Mouse (Mus musculus) embryonic fibroblast, embryonic 13.5 days (primary cell): ENCODE data around the gene Btf3. TPM values are rescaled to one million over a fixed set of nuclear protein-coding genes. Genes with fewer than 3 reads are reported as not detected.

Source experiments
- H3K27ac ChIP-seq: 2 replicates; pipeline ENCODE4 v1.5.1; 2012; ENCODE audit warnings: low read length, control low read depth, inconsistent platforms; ENCODE audit not compliant: insufficient read depth
- H3K4me1 ChIP-seq: 2 replicates; pipeline ENCODE4 v1.6.1; 2011; ENCODE audit warnings: low read length; ENCODE audit not compliant: control insufficient read depth, insufficient read depth
- H3K4me3 ChIP-seq: 2 replicates; pipeline ENCODE4 v1.5.1; 2011; ENCODE audit warnings: mild to moderate bottlenecking, control low read depth, low read length; ENCODE audit not compliant: insufficient read depth
- CTCF ChIP-seq: IDR thresholded peaks from 2 replicates; pipeline ENCODE4 v1.5.1; 2011; ENCODE audit warnings: mild to moderate bottlenecking, control low read depth, low read length, moderate library complexity, borderline replicate concordance; ENCODE audit not compliant: insufficient read depth
- POLR2A ChIP-seq: IDR thresholded peaks from 2 replicates; pipeline ENCODE4 v1.6.1; 2011; ENCODE audit warnings: low read depth, mild to moderate bottlenecking, control low read depth, low read length, moderate library complexity
- polyA plus RNA-seq: library from polyadenylated mRNA; stranded (reverse); fragments of >200 nt; gene quantifications from 2 replicates; pipeline ENCODE4 v1.2.4, GENCODE M21; 2011; ENCODE audit warnings: low read depth; ENCODE audit not compliant: missing spikeins, insufficient read length

Btf3 gene
- polyA plus RNA-seq, result 715 and 807 TPM in 2 replicates

DNA sequence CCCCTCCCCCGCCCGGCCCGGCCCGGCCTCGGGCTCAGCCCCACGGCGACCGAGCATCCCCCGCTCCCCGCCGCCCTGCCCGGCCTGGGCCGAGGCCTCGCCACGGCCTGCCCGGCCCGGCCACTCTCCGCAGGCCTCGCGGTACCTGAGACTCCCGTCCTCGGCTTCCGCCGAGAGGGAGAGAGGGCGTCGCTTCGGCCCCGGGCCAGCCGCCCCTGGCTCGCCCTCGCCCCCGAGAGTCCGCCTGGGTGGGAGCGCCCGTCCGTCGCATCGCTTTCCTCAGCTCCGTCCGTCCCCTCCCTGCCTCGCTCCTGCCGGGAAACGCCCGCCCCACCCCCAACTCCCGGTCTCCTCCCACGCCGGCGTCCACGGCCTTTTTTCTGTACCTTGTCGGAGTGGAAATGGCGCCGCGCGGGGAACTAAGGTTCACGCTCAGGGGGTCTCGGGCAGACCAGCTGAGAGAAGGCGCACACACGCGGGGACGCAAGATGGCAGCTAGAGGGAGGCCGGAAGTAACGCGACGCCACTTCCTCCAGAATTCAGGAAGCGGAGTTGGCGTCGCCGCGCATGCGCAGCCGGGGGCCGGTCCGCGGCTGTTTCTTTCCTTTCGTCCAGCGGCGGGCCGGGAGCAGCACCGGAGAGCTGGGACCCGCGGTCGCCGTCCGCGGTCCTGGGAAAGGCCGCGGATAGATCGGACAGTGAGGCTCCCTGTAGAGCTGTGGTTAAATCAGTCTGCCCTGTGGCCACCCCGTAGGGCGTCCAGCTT is at the start of gene Btf3:
Btf3 (minus strand) TSS at position 527 of the 766 bp plus-strand sequence.
- Histone ChIP-seq H3K4me1 (no peaks in the 10 kb centered on the region; the same call in none of the 2 replicates), H3K4me3 (peak within 1 kb of the TSS; percentile 83), H3K27ac (peak within 1 kb of the TSS; percentile 60)
- no peak for TF ChIP-seq CTCF
- peak; percentile 68; the same call in 1 of the 2 replicates for TF ChIP-seq POLR2A

DNA sequence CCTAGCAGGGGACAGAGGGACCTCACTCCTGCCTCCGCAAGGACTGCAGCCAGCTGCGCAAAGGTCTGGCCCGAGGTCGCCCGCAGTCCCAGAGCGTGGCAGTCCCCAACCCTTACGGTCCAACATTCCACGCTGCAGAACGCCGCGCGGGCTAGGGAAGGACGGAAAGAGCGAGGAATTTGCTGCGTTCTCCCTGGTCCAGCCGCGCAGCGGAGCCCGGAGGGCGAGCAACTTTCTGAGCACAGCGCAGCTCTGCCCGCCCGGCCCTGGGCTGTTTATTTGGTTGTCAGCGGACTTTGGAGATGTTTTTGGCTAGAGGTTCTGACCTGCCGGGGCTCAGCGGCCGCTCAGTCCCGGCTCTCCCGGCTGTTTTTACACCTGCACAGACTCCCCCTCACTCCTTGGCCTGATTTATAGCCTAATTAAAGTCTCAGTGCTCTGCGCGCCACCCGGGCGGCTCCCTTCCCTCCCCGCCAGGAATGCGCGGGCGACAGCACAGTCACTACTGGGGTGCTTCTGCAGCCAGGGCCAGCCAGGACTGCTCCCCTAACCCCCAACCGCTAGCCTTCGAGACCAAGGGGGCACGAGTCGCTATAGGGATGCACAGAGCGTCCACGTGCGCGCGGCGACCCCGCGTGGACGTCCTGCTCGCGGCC is 49.1 kb upstream of the Btf3 start:
- TF ChIP-seq POLR2A, result no peak
- no peak overlapping the region for H3K27ac ChIP-seq

DNA sequence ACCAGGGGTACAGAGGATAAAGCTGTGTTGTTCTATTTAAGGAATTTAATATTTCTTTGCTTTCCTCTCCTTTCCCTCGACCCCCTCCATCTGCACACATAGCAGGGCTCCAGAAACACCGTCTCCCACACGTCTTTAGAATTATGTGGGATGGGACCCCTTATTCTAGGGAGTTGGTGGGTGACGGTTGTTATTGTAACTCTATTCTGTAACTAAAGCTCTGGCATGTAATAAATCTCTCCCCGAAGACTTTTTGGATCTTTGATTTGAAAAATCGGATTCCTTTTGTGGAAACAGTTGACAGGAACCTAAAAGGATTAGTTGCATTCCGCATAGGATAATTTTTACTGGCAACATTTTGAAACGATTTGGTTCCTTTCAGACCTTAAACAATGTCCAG is 48.3 kb upstream of the Btf3 start:
- H3K4me1 ChIP-seq, result no peaks in the 10 kb centered on the region
- no peak overlapping the region for H3K27ac ChIP-seq
- H3K4me3 ChIP-seq, result no peak overlapping the region
- TF ChIP-seq POLR2A (no peak), CTCF (no peak)

More for the DNA sequence above, 49.1 kb upstream of the Btf3 start:
- Histone ChIP-seq H3K4me1 (no peaks in the 10 kb centered on the region), H3K4me3 (peak overlapping the region; percentile 25)

DNA sequence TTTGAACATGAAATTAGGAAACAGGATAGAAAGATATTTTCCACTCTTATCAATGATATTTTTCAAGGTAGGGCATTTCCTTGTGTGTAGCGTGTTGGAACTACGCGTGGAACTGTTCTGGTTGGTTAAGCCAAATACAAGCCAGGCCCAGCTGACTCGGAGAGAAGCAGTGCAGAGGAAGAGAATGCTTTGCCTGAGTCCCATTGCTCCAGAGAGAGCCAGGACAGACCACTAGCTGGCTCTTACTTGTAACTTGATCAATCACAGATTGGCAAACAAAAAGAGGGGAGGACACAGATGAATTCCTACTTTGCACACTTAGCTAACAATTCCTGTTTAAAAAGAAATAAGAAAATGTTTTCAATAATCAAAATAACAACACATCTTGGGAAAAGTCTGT is 46.2 kb upstream of the Btf3 start:
- Histone ChIP-seq H3K27ac (no peak overlapping the region), H3K4me1 (no peaks in the 10 kb centered on the region), H3K4me3 (no peak overlapping the region)
- TF ChIP-seq POLR2A (no peak), CTCF (no peak)

DNA sequence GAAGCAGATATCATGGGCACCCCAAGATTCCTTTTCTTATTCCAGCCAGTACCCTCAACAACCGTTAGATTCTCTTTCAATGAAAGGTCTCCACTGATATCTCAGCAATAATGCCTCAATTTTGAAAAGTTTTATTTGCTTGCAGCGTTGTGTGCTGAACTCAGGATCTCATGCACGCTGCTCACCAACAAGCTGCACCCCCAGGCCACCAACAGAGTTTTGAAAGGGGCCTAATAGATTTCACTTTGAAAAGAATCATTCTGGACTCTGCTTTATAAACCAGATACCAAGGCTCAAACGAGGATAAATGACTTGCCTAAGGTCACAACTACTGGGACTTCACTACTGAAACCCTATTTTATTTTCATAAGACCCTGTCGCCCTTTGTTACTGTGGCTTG is 44.4 kb upstream of the Btf3 start:
- Histone ChIP-seq H3K27ac (no peak overlapping the region), H3K4me3 (no peak overlapping the region), H3K4me1 (no peaks in the 10 kb centered on the region)
- TF ChIP-seq CTCF (no peak), POLR2A (no peak)

DNA sequence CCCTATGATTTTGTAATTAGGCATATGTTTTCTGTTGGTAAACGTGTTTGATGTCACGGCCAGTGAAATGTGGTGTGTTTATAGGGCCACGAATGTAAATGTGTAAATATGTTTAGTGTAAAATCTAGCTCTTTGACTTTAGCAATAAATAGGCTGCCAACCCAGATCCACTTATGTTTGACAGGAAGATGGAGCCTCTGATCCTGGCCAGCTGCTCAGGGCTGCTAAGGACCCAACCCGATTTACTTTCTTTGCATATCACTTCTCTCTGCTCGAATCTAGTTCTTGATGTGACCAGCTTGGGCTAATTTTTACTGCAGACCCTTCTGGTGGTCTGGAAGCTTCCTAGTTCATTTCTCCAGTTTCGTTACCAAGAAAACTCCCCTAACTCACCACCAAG is 43.6 kb upstream of the Btf3 start:
- TF ChIP-seq CTCF, result no peak
- no peak for TF ChIP-seq POLR2A
- Histone ChIP-seq H3K4me1 (no peaks in the 10 kb centered on the region), H3K4me3 (no peak overlapping the region), H3K27ac (no peak overlapping the region)

DNA sequence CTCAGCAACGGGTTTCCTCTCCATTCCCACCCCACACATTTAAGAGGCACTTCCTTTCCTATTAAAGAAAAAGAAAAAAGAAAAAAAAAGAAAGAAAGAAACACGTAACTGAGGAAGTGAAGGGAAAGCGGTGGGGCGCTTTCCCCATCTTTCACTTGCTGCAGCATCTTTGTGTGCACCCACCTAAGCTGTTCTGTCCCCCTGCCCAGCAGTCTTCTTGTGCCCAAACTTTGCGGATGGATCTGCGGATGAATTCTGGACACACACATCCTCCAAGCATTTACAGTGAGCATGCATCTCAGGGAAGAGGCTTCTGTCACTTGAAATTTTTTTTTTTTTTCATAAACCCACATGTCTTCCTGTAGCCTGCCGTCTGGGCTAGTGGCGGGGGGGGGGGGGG is 42.5 kb upstream of the Btf3 start:
- no peaks in the 10 kb centered on the region; the same call in 1 of the 2 replicates for H3K4me1 ChIP-seq
- TF ChIP-seq CTCF (no peak), POLR2A (no peak)
- H3K4me3 ChIP-seq, result no peak overlapping the region
- no peak overlapping the region for H3K27ac ChIP-seq

DNA sequence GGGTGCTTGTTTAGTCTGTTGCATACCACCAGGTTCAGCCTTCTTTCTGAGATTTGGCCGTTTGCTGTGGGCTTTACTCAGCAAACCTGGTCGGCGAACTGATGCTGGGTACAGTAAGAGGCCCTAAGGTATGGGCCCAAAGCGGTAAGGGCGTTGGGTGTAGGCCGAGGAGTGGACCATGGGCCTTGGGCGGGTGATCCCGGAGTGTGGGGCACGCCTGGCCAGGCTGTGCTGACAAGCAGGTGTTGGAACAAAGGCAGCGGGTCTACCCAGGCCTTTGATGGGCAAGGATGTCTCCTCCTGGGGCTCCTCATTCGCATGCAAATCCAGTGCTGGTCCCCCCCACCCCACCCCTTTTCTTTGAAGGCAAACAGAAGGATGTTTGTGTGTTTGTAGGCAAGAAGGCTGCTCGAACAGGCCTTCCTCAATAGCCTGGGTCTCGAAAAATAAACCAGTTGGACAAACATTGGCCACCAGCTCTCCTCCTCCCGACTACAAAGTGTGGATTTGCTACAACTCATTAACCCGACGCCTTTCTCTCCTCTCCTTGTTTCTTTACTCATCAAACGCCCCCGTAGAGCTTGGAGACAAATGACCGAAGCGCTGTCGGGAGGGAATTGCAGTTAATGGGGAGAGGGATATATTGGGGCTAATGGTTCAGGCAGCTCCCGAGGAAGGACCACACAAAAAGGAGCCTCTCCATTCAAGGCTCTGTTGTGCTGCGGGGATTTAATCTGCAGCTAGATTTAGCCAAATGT is 41.8 kb upstream of the Btf3 start:
- Histone ChIP-seq H3K4me3 (peak overlapping the region; percentile 7; the same call in 1 of the 2 replicates), H3K4me1 (no peaks in the 10 kb centered on the region; the same call in 1 of the 2 replicates), H3K27ac (no peak overlapping the region)
- TF ChIP-seq POLR2A (no peak), CTCF (no peak)

DNA sequence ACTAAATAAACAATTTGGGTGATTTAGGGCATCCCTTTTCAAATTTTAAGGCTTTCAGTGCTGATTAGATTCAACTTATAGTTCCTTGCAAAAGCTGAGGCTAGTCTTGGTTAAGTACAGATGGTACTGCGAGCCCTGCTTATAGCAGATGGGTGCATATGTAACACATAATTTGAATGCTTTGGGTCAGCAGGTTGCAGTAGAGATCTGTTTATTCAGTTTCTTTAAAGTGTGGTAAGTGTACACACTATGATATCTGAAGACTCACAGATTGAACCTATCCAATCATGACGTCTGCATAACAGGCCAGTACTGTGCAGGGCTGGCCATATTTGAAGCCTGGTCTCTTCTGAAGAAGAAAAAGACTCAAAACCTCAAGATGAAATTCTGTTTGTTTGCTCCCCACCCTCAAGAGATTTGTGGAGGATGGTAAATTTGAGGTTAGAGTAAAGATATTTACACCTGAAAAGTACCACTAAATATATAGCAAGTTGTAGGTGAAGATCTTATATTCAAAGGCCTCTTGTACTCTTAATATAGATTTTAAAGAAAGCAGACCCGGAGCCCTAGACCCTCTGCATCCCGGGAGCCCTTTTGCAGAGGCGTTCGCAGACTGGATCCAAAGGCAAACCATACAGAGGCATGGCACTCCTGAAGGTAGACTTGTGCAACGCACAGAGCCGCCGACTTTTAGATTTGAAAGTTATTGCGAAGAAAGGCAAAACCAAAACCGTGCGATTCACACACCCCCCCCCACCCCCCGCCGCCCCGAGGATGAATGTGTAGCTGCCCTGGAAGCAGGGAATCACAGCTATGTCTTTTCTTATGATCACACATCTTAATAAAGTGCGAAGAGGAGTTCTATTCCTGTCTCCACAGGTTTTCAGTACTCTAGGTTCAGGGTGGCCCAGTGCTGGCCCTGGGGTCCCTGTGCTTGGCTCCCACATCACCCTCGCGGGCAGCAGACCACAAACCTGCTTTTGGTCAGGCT is 40.9 kb upstream of the Btf3 start:
- H3K4me1 ChIP-seq, result no peaks in the 10 kb centered on the region; the same call in 1 of the 2 replicates
- no peak overlapping the region for H3K27ac ChIP-seq
- TF ChIP-seq POLR2A (no peak), CTCF (no peak)
- H3K4me3 ChIP-seq, result 0 out of 2 replicates have a peak overlapping the region, but pooled peaks have one; percentile 7
